Mouse (Mus musculus) liver, postnatal 0 days (tissue): ENCODE data around the gene Kdr. TPM values are rescaled to one million over a fixed set of nuclear protein-coding genes. Genes with fewer than 3 reads are reported as not detected.
"Not testable (repeated sequence)": the region's sequence is repeated elsewhere in the genome, so short reads cannot be mapped to it uniquely, and the experiment has no call there.

Experiments used
- ATAC-seq: fragments of 200-750 bp; cut with Nextera tagmentation; 2 replicates; pipeline ENCODE4 v1.8.0; 2017; ENCODE audit warnings: mild to moderate bottlenecking, moderate library complexity
- DNase-seq: peaks from one replicate; pipeline ENCODE4 v3.0.0-alpha.2; 2016
- H3K27ac ChIP-seq: fragments of 300-500 bp; sonication (generic); 2 replicates; pipeline ENCODE4 v1.5.1; 2014; ENCODE audit warnings: antibody characterized with exemption, moderate library complexity, mild to moderate bottlenecking, low read depth
- H3K27me3 ChIP-seq: fragments of 300-500 bp; sonication (generic); 2 replicates; pipeline ENCODE4 v1.6.1; 2014; ENCODE audit warnings: low read length, control low read depth, mixed read lengths; ENCODE audit not compliant: insufficient read depth
- H3K36me3 ChIP-seq: fragments of 300-500 bp; sonication (generic); replicated peaks from 2 replicates; pipeline ENCODE4 v1.6.1; 2014; ENCODE audit warnings: mild to moderate bottlenecking, control low read depth, low read length, moderate library complexity, mixed read lengths; ENCODE audit not compliant: insufficient read depth
- H3K4me1 ChIP-seq: fragments of 300-500 bp; sonication (generic); 2 replicates; pipeline ENCODE4 v1.6.1; 2014; ENCODE audit warnings: antibody characterized with exemption, mild to moderate bottlenecking, control low read depth; ENCODE audit not compliant: insufficient read depth
- H3K4me2 ChIP-seq: fragments of 300-500 bp; sonication (generic); 2 replicates; pipeline ENCODE4 v1.6.1; 2014; ENCODE audit warnings: low read depth, mild to moderate bottlenecking, low read length, moderate library complexity, mixed read lengths
- H3K4me3 ChIP-seq: fragments of 300-500 bp; sonication (generic); 2 replicates; pipeline ENCODE4 v1.5.1; 2014; ENCODE audit warnings: low read depth, low read length
- H3K9ac ChIP-seq: fragments of 300-500 bp; sonication (generic); replicated peaks from 2 replicates; pipeline ENCODE4 v1.6.1; 2014; ENCODE audit warnings: mild to moderate bottlenecking, moderate library complexity
- H3K9me3 ChIP-seq: fragments of 300-500 bp; sonication (generic); 2 replicates; pipeline ENCODE4 v1.6.1; 2016; ENCODE audit warnings: mild to moderate bottlenecking, control low read depth, low read length, mixed read lengths
- CTCF ChIP-seq: sonication (generic); IDR thresholded peaks from 2 replicates; pipeline ENCODE4 v1.5.1; 2016; ENCODE audit warnings: antibody characterized with exemption, low read depth
- EP300 ChIP-seq: IDR thresholded peaks from 2 replicates; pipeline ENCODE4 v1.6.1; 2016; ENCODE audit warnings: antibody characterized with exemption, low read depth, mild to moderate bottlenecking
- WGBS: fragments of 180-500 bp; shearing (Covaris S2); extraction: QIAGEN DNeasy Blood & Tissue Kit; methylation state at CpG from one replicate; pipeline ENCODE4 v1.1.7; 2014; ENCODE audit not compliant: insufficient replicate concordance; 5-methylcytosine and 5-hydroxymethylcytosine counted together
- polyA plus RNA-seq: library from polyadenylated mRNA; unstranded; fragments of >200 nt; fragmentation: Nextera tagmentation; extraction: Ambion mirVana; gene quantifications from 2 replicates; pipeline ENCODE4 v1.2.1, GENCODE M21; 2015

Kdr gene
- polyA plus RNA-seq, 1 experiment from 2014 or later, result 9.6 TPM

GRCm38 (mm10) chr5:75939144-75939732, 39.0 kb downstream of the Kdr start:
- 26% methylated on average over 8 of the region's 8 CpGs for WGBS
- no peak for ATAC-seq

GRCm38 (mm10) chr5:75938012-75938411, 40.2 kb downstream of the Kdr start:
- Histone ChIP-seq H3K27ac (no peak overlapping the region), H3K27me3 (no peaks in the 10 kb centered on the region), H3K9me3 (no peaks in the 10 kb centered on the region), H3K4me3 (no peak overlapping the region), H3K4me1 (no peaks in the 10 kb centered on the region), H3K4me2 (no peak overlapping the region), H3K36me3 (no peaks in the 10 kb centered on the region), H3K9ac (no peak overlapping the region)
- WGBS, result 47% methylated on average over 4 of the region's 4 CpGs
- DNase-seq (no peak), ATAC-seq (peak; percentile 17; the same call in 1 of the 2 replicates)
- TF ChIP-seq CTCF, result no peak

More at GRCm38 (mm10) chr5:75939144-75939732, 39.0 kb downstream of the Kdr start:
- DNase-seq, result no peak
- Histone ChIP-seq H3K27me3 (no peaks in the 10 kb centered on the region), H3K9me3 (no peaks in the 10 kb centered on the region), H3K4me1 (no peaks in the 10 kb centered on the region), H3K9ac (no peak overlapping the region), H3K4me3 (no peak overlapping the region), H3K4me2 (no peak overlapping the region), H3K27ac (no peak overlapping the region), H3K36me3 (no peaks in the 10 kb centered on the region)
- TF ChIP-seq EP300 (no peak), CTCF (no peak)

GRCm38 (mm10) chr5:75936223-75936622, 42.0 kb downstream of the Kdr start:
- Histone ChIP-seq H3K4me3 (no peak overlapping the region), H3K36me3 (no peaks in the 10 kb centered on the region), H3K4me1 (peaks cover 3% of the 10 kb centered on the region; the same call in 1 of the 2 replicates), H3K9me3 (no peaks in the 10 kb centered on the region), H3K9ac (no peak overlapping the region), H3K27me3 (no peaks in the 10 kb centered on the region), H3K27ac (no peak overlapping the region), H3K4me2 (no peak overlapping the region)
- no peak for DNase-seq
- WGBS, result 61% methylated on average over 6 of the region's 6 CpGs
- TF ChIP-seq CTCF, result no peak
- no peak for TF ChIP-seq EP300
- ATAC-seq, result no peak

- ATAC-seq (no peak), DNase-seq (no peak)
- H3K36me3 ChIP-seq, result no peaks in the 10 kb centered on the region
- H3K9ac ChIP-seq, result no peak overlapping the region
- no peak overlapping the region for H3K4me2 ChIP-seq
- no peak for TF ChIP-seq EP300
- TF ChIP-seq CTCF, result no peak
- H3K27ac ChIP-seq, result no peak overlapping the region
- H3K4me1 ChIP-seq, result peaks cover 3% of the 10 kb centered on the region; the same call in 1 of the 2 replicates
- no peaks in the 10 kb centered on the region for H3K27me3 ChIP-seq
- 75% methylated on average over 8 of the region's 8 CpGs for WGBS
- no peak overlapping the region for H3K4me3 ChIP-seq
- no peaks in the 10 kb centered on the region for H3K9me3 ChIP-seq
These were observed 43.0 kb downstream of the Kdr start for GRCm38 (mm10) chr5:75935225-75935624.

- Histone ChIP-seq H3K27ac (0 out of 2 replicates have a peak overlapping the region, but pooled peaks have one; percentile 3), H3K9ac (no peak overlapping the region), H3K36me3 (no peaks in the 10 kb centered on the region), H3K4me2 (no peak overlapping the region), H3K9me3 (no peaks in the 10 kb centered on the region), H3K4me1 (peaks cover 7% of the 10 kb centered on the region), H3K4me3 (no peak overlapping the region), H3K27me3 (no peaks in the 10 kb centered on the region)
- TF ChIP-seq EP300 (no peak), CTCF (no peak)
- no peak for ATAC-seq
- no peak for DNase-seq
- 71% methylated on average over 10 of the region's 10 CpGs for WGBS
These were observed 44.1 kb downstream of the Kdr start for GRCm38 (mm10) chr5:75934201-75934600.

- peak overlapping the region; percentile 53 for H3K4me2 ChIP-seq
- 33% methylated on average over 20 of the region's 20 CpGs for WGBS
- peak; percentile 31; the same call in 1 of the 2 replicates for TF ChIP-seq EP300
- TF ChIP-seq CTCF, result no peak
- DNase-seq, result peak; percentile 50
- H3K27ac ChIP-seq, result no peak overlapping the region
- no peaks in the 10 kb centered on the region for H3K27me3 ChIP-seq
- H3K36me3 ChIP-seq, result no peaks in the 10 kb centered on the region
- peak; percentile 58 for ATAC-seq
- H3K9ac ChIP-seq, result no peak overlapping the region
- H3K4me1 ChIP-seq, result peaks cover 7% of the 10 kb centered on the region
- H3K4me3 ChIP-seq, result peak overlapping the region; percentile 6; the same call in 1 of the 2 replicates
- no peaks in the 10 kb centered on the region for H3K9me3 ChIP-seq
These were observed 44.7 kb downstream of the Kdr start for GRCm38 (mm10) chr5:75933521-75934044.

GRCm38 (mm10) chr5:75931458-75931857, 46.8 kb downstream of the Kdr start:
- 86% methylated on average over 4 of the region's 4 CpGs for WGBS
- not testable (repeated sequence) for H3K9me3 ChIP-seq, H3K4me2 ChIP-seq, DNase-seq, ATAC-seq, H3K4me3 ChIP-seq, H3K36me3 ChIP-seq, H3K27ac ChIP-seq, H3K9ac ChIP-seq, H3K27me3 ChIP-seq, H3K4me1 ChIP-seq
